Mouse (Mus musculus) cerebellum, postnatal 10 days (tissue): Measurements from ENCODE around the gene 4930469K13Rik.

Experiments used
- DNase-seq, 2 experiments: peaks; one replicate each; pipeline ENCODE4 v3.0.0; 2021; ENCODE audit warnings: mixed read lengths in 2 of 2

The 4930469K13Rik gene

DNA sequence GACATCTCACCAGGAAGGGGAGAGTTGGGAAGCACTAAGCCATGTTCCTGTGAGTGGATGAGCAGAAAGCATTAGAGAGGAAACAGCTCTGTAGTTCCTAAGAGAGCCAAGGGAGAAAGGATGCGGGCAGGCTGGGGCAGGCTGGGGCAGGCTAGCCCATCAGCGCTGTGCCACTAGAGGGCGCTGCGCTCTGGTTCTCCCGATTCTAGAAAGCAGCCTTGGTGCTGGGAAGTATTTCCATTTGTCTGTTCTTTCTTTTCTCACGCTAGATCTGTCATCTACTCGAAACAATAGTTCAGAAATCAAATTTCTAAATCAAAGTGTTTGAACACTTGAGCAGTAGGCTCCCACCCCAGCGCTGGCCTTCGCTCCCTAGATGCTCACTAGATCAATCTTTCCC is 164.1 kb downstream of the 4930469K13Rik start:
- no peak for DNase-seq

DNA sequence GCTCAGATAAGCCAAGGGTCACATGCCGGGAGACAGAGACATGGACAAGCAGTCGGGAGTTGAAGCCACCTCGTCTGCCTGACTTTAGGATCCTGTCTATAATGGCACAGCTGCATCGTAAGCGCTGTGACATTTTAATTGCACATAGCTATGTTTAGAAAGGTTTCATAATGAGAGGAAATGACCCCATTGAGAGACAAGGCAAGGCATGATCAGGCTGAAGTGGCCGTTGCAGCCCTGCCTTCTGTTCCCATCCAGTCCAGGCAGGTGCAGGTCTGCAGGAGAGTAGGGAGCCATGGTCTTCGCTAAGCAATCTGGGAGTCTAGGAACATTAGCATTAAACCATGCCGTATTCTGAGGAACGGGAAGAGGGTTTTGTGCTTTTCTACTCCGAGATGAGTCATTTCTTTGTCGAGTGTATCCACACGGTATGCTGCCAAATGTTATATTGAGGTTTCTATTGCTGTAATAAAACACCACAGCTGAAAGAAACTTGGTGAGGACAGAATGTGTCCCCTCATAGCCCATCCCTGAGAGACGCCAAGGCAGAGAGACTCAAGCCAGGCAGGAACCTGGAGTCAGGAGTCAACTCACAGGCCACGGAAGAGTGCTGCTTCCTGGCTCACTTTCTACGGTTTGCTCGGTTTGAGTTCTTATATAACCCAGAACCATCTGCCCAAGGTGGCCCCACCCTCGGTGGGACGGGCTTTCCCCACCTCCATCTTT is 165.8 kb downstream of the 4930469K13Rik start:
- DNase-seq, result no peak

DNA sequence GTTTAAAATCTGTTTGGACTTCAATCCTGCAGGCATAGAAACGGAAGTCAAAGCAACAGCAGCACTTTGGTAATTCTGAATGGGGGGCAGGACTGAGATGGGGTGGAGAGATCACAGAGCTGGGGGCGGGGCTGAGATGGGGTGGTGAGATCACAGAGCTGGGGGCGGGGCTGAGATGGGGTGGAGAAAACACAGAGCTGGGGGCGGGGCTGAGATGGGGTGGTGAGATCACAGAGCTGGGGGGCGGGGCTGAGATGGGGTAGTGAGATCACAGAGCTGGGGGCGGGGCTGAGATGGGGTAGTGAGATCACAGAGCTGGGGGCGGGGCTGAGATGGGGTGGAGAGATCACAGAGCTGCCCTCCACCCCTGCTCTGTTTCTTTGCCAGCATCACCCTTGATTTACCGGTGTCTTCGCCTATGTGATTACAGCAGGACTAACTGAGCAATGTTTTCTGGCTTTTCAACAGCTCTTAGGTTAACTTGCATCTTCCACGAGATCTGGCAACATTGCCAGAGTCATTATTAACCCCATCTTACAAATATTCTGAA is 166.4 kb downstream of the 4930469K13Rik start:
- no peak for DNase-seq

GRCm38 (mm10) chr11:33929412-33929811 is 168.9 kb downstream of the 4930469K13Rik start:
- peak in 1 of 2 experiments; percentile 61 for DNase-seq

- peak; percentile 42 to 49 for DNase-seq
Measured at GRCm38 (mm10) chr11:33928658-33929057, 169.7 kb downstream of the 4930469K13Rik start.

GRCm38 (mm10) chr11:33927836-33928235 is 170.5 kb downstream of the 4930469K13Rik start:
- DNase-seq, result peak; percentile 78 to 82

GRCm38 (mm10) chr11:33927321-33927720 is 171.0 kb downstream of the 4930469K13Rik start:
- peak; percentile 74 to 77 for DNase-seq

GRCm38 (mm10) chr11:33926551-33926950 is 171.8 kb downstream of the 4930469K13Rik start:
- peak; percentile 30 for DNase-seq

DNA sequence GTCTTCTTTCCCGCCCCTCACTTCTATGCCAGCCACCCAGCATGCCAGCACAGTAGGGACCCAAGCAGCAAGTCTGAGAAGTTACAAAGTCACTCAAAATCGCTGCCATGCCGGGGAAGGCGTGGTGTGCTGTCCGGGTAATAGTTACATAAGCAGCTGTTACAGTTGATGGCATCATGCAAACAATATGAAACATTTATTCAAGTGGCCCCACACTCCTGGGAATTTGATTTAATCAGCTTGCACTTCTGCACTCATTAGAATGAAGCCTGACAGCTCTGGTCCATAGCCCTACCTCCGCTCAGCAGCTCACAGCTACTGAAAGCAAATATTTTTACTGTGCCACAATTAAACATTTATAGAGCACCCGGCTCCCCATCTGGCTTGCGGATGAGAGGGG is 172.6 kb downstream of the 4930469K13Rik start:
- no peak for DNase-seq
